8 mouse cellular contexts compared by ENCODE assay signal in the genomic region with DNA sequence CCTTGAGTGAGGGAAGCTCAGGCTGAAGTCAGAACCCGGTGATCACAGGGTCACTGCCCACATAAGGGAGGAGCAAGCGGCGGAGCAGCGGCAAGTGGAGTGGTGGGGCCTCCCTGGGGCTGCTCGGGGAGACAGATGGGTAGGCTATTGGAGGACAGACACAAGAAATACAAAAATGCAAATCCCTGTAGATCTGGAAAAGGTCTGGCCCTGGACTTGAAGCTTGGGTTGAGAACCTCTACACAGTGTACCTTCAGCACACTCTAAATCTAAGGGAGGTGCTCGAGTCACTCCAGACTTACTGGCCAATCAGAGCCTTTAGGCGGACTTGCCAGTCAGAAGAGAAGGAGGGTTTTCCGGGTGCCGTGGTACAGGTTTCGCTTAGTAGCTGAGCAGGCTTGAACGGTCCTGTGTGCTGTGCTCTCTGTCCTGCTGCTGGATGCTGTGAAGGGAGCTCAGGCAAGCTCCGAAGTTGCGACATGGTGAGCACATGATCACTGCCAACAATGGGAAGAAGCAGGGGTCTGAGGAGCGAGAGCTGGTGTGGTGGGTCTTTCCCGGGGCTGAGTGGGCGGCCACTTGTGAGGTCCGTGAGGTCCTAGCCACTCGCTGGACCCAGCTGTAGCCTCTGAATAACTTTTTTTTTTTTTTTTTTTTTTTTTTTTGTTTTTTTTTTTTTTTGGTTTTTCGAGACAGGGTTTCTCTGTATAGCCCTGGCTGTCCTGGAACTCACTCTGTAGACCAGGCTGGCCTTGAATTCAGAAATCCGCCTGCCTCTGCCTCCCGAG.
A peak's percentile ranks its signal among the peaks of the same experiment; 100 is the strongest.
DNase-seq lines count a peak whose midpoint lies in the region; ATAC-seq and TF ChIP-seq lines count a peak whose summit lies in the region.
"Not testable (repeated sequence)": the region's sequence is repeated elsewhere in the genome, so short reads cannot be mapped to it uniquely, and the experiment has no call there.

No protein-coding gene starts in this region.

- TF ChIP-seq EP300 in liver, embryonic 14.5 days (IDR thresholded peaks at IDR 0.05; ENCODE audit: low read depth) = not testable (repeated sequence)

- WGBS in forebrain, embryonic 10.5 days = 17% methylated on average over 21 of the region's 21 CpGs
- WGBS in heart, embryonic 15.5 days = 10% methylated on average over 21 of the region's 21 CpGs
- 5% methylated on average over 21 of the region's 21 CpGs for WGBS in liver, embryonic 14.5 days (ENCODE audit: insufficient replicate concordance)
- WGBS in neural tube, embryonic 12.5 days = 11% methylated on average over 20 of the region's 21 CpGs

- peak overlapping the region; percentile 68 for H3K4me2 ChIP-seq in heart, embryonic 15.5 days
- H3K4me2 ChIP-seq in liver, embryonic 14.5 days (ENCODE audit: low read depth) = peak overlapping the region; percentile 76
- peak overlapping the region; percentile 64 for H3K4me2 ChIP-seq in neural tube, embryonic 12.5 days (replicated peaks)

- H3K27me3 ChIP-seq in forebrain, embryonic 10.5 days (ENCODE audit: poor library complexity, severe bottlenecking); heart, embryonic 15.5 days; liver, embryonic 14.5 days (ENCODE audit: control insufficient read depth, insufficient read depth, low read length); neural tube, embryonic 12.5 days (replicated peaks): not testable (repeated sequence)

- peak overlapping the region; percentile 58 for H3K4me3 ChIP-seq in forebrain, embryonic 10.5 days
- peak overlapping the region; percentile 61 for H3K4me3 ChIP-seq in heart, embryonic 15.5 days
- H3K4me3 ChIP-seq in liver, embryonic 14.5 days (ENCODE audit: insufficient read depth in 1 of 2, low read depth in 2 of 2, low read length in 2 of 2) = peak overlapping the region; percentile 62 to 96
- peak overlapping the region; percentile 48 for H3K4me3 ChIP-seq in neural tube, embryonic 12.5 days

- peak; percentile 63 to 66 for DNase-seq in CD8-positive naive resting alpha-beta T cell, adult 2 months (ENCODE audit: low read depth in 2 of 2, low spot score in 2 of 2)
- peak; percentile 70 for DNase-seq in c-Kit-positive CD71-negative TER-119-negative erythroid progenitor cells, embryonic 14.5 days (ENCODE audit: low read depth)
- DNase-seq in forebrain, embryonic 10.5 days (ENCODE audit: extremely low spot score, low spot score) = peak; percentile 74
- DNase-seq in kidney, postnatal 25 days = peak; percentile 77 to 89
- peak; percentile 67 to 73 (median 70) for DNase-seq in liver, embryonic 14.5 days (ENCODE audit: low read depth in 3 of 3, low spot score in 3 of 3)
- peak; percentile 79 for DNase-seq in telencephalon, adult 2 months (ENCODE audit: low read depth, low spot score)

- not testable (repeated sequence) for H3K4me1 ChIP-seq in forebrain, embryonic 10.5 days; heart, embryonic 15.5 days (replicated peaks); liver, embryonic 14.5 days (replicated peaks; ENCODE audit: control insufficient read depth in 2 of 2, insufficient read depth in 2 of 2, low read length in 1 of 2); neural tube, embryonic 12.5 days

- peak overlapping the region; percentile 82 for H3K27ac ChIP-seq in forebrain, embryonic 10.5 days
- H3K27ac ChIP-seq in heart, embryonic 15.5 days = peak overlapping the region; percentile 63
- peak overlapping the region; percentile 36 for H3K27ac ChIP-seq in liver, embryonic 14.5 days
- not testable (repeated sequence) for H3K27ac ChIP-seq in neural tube, embryonic 12.5 days

- not testable (repeated sequence) for H3K36me3 ChIP-seq in forebrain, embryonic 10.5 days (replicated peaks); heart, embryonic 15.5 days; liver, embryonic 14.5 days (replicated peaks; ENCODE audit: control insufficient read depth, insufficient read depth, low read depth); neural tube, embryonic 12.5 days

- not testable (repeated sequence) for TF ChIP-seq CTCF in liver, embryonic 14.5 days (IDR thresholded peaks at IDR 0.05; ENCODE audit: low read depth)

- H3K9me3 ChIP-seq in forebrain, embryonic 10.5 days; heart, embryonic 15.5 days (replicated peaks); liver, embryonic 14.5 days (ENCODE audit: control insufficient read depth, low read length); neural tube, embryonic 12.5 days: not testable (repeated sequence)

- peak; percentile 97 for ATAC-seq in heart, embryonic 15.5 days (replicated peaks; ENCODE audit: insufficient number of reproducible peaks, insufficient read depth, low FRiP score, low read depth)
- ATAC-seq in liver, embryonic 14.5 days (ENCODE audit: insufficient read depth) = peak; percentile 97
- ATAC-seq in neural tube, embryonic 12.5 days (ENCODE audit: low FRiP score, low read depth) = peak; percentile 95

- H3K9ac ChIP-seq in heart, embryonic 15.5 days = peak overlapping the region; percentile 65
- peak overlapping the region; percentile 72 for H3K9ac ChIP-seq in liver, embryonic 14.5 days (replicated peaks)
- 0 out of 2 replicates have a peak overlapping the region, but pooled peaks have one; percentile 50 for H3K9ac ChIP-seq in neural tube, embryonic 12.5 days
